Mouse (Mus musculus) frontal cortex, postnatal 14 days (tissue): ENCODE results near the gene Stk39.

Experiments
- DNase-seq, 2 experiments: peaks; one replicate each; pipeline ENCODE4 v3.0.0; 2022; ENCODE audit warnings: low spot score in 2 of 2

The Stk39 gene

DNA sequence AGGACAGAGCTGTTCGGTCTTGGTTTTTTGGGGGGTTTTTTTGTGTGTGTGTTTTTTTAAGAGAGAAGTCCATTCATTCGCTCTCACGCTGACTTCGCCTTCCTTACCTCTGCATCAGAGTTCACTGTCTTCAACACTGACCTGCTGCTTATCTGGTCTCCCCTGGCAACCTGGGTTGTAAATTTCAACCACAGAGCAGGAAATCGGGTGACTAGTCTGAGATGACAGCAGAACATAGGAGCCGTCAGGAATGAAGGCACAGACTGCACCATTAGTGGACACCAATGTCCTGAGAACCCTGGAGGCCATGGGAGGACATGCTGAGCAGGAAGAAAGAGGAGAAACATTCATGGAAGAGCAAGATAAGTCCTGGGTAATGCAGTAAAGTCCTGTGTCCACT is 51.1 kb downstream of the Stk39 start:
- no peak for DNase-seq

DNA sequence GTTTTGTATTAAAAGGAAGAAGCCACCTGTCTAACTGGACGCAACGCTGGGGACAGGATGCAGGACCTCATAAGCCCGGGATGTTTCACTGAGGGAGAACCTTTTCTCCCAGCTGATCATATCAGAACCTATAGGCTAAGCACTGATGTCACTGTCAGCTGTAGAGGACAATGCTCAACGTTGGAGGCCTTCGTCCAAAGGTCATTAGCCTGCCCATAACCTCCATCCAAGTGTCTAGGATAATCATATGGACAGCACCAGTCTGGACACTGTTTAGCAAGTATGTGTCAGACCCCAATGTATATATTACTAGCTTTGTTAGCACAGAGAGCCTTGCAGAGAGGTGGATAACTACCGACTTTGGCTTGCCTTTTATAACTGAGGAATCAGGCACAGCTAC is 51.8 kb downstream of the Stk39 start:
- no peak for DNase-seq

DNA sequence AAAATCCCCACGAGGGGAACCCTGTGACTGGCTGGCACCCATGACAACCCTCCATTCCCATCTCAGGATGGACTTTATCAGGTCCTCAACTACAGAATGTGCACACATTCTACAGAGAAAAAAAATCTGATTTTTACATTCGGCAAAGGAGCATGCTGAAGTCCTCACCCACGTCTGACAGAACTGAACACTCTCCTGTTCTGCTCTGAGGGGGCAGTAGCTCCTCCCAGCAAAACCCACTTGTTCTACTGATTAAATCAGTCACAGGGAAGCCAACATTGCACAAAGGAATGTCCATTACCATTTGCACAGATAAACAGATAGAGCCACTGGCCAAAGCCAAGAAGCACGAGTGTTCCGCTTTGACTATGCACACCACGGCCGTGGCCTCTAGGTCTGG is 52.3 kb downstream of the Stk39 start:
- no peak for DNase-seq

DNA sequence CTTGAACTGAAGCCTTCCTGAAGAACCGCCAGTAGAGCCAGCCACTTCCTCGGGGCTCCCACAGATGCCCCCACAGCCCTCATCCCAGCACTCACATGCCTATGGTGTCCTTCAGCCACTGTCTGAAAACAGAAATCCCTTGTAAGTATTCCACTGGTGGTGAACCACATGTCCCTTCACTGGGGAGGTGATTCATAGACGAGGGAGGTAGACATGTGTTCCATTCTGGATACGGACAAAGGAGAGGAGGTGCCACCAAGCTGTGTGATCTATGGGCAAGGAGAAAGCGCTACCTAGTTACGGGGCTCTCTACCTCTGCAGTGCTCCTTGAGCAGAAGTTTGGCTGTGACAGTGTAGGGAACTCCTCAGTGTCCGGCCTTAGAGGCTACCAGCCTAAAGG is 52.9 kb downstream of the Stk39 start:
- no peak for DNase-seq

DNA sequence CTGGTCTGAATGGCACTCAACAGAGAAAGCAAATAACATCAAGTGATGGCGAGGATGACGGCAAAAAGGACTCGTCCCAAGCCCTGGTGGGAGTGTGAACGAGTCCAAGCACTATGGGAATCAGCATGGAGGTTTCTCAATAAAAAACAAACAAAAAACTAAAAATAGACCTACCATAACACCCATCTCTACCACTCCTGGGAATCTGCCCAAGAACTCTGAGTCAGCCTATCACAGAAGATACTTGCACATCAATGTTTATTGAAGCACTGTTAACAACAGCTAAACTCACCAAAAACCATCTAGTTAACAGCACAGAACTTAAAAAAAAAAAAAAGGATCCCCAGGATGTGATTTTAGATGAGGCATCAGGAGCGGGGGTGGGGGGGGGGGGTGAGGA is 55.0 kb downstream of the Stk39 start:
- DNase-seq: no peak

DNA sequence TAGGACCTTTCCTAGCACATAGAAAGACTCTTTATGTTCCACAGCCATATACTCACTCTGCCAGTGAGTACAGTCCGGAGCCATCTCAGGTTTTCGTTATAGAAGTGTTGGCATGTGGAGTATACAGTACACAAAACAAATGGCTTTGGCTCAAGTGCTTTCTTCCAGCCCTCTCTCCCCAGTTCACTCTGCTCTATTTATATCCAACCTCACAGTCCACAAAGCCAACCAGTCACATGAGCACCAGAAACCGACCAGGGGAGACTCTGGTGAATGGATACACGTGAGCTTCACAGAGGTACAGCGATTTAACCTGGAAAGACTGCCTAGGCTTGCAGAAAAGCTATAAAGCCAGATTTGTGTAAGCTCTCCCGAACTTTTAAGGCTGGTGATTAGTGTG is 56.4 kb downstream of the Stk39 start:
- no peak for DNase-seq

DNA sequence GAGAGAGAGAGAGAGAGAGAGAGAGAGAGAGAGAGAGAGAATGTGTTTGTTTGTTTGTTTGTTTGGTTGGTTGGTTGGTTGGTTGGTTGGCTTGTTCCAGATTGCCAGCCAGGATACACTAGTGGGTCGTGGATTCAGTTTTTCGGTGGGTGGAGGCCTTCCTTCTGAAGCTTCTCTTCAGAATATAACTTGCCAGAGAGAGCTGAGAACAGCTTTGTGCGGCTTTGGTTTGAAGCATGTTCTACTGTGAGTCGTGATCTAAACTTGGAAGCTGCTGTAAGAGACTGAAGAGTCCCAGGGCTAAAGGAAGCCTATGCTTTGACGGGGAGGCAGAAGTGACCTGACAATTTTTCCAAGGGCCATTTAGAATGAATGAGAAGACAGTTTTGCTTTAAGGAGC is 59.9 kb downstream of the Stk39 start:
- no peak for DNase-seq

DNA sequence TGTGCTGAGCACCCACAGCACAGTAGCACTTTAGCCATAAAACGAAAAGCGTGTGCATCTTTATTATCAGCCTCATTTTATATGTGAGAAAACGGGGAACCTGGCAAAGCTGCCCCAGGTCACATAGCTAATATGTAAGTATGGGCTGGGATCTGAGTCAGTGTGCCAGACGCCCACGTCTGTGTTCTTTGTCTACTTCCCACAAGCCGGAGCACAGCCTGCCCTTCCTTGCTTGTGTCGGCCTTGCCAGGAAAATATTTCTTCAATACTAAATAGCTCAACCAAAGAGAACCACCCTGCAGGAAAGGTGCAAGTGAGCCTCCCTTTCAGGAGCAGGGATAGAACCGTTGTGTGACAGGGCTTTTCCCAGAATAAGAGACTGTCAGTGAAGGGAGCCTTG is 60.9 kb downstream of the Stk39 start:
- no peak for DNase-seq

DNA sequence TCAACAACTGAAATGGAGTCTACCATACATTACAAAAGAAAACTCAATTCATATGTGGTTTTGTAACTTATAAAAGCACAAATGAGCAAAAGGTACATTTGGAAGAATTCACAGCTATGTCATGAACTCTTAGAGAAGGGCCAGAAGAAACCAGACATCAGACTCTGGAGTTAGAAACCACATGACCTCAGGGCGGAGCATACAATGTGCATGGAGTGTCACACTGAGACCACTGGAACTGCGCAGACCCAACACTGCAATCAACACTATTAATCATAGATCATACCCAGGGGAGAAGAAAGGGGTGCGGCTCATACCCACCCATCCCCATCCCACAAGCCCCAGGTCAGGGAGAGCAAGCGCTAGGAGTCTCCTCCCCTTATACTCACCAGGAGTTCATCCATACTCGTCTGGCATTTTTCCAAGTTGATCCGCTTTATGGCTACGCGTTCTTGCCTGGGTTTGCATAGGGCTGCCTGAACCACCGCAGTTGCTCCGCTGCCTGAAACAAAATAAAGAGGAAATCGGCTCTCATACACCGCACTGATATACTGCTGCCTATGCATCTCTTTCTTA is 62.3 kb downstream of the Stk39 start:
- no peak for DNase-seq

DNA sequence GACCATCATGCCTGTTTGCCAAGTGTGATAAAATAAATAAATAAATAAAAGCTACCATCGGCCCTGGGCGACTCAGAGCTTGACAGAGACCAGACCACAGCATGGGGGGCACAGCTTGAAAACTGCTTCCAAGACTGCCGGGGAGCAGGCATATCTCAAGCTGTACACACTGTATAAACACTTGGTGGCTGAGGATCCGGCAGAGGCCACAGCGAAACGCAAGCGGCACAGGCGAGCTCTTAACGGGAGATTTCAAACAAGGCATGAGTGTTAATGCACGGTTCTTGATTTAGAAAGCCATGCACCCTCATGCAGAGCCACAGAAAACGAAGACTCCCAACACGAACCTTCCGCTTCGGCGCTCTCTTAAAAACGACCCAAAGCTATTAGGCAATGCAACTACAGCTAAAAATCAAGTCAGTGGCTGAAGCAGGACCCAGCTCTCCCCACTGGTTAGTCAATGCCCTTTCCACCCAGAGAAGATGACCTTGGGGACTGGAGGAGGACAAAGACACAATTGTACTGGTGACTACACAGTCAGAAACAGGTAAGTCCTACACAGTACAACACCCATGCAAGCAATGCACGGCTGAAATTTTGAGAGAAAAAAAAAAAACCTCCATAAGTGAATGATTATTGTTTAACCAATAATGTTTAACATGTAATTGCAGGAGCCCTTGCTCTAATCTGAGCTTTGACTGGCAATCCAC is 63.6 kb downstream of the Stk39 start:
- DNase-seq: no peak

DNA sequence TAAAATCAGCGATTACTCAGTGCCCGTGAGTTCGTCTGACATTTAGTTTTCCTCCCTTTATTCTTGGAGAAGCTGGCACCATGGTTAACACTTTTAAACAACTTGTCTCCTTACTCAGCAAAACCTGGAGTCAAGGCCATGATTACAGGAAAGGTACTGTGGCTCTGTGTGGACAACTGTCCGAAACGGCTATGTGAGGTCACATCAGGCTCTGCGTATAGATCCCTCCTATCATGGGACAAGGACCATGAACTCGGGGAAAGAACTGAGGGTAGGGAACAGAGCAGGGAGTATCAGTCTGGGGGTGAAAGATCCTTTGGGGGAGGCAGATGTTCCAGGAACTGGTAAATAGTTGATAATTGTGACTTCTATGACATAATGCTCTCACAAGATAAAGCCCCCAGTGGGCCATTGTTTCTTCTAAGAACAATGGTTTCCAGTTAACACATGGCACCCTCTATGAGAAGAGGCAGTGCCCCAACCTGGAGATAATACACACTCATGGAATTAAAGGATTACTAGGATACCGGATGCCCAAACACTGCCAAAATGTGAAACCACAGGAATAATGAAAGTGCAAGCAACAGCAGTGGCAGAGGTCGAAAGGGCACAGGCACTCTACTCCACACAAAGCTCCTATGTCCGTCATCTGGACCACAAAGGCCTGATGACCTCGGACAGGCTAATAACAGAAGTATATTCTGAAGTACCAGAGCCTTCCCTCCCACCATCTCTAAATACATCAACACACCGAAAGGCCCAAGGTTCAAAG is 64.7 kb downstream of the Stk39 start:
- no peak for DNase-seq

DNA sequence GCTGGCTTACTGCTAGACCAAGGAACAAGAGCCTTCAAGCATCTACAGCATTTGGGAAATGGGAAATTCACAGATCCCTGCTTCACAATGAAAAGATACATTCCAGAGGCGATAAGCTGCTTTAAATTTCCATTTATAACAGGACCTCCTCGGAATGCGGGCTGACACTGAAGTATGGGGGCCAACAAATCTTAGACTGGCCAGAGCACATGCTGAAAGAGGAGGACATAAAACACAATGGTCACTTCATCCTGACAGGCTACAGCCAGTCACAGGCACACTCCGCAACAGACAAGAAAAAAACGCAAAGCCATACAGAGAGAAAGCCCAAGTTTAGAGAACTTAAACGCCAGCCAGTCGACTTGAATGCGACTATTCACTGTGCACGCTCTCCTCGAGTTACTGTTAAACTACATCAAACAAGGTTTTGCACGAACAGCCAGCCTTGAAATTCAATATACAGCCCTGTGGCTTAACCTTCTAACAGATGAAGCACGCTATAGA is 65.4 kb downstream of the Stk39 start:
- DNase-seq: no peak

DNA sequence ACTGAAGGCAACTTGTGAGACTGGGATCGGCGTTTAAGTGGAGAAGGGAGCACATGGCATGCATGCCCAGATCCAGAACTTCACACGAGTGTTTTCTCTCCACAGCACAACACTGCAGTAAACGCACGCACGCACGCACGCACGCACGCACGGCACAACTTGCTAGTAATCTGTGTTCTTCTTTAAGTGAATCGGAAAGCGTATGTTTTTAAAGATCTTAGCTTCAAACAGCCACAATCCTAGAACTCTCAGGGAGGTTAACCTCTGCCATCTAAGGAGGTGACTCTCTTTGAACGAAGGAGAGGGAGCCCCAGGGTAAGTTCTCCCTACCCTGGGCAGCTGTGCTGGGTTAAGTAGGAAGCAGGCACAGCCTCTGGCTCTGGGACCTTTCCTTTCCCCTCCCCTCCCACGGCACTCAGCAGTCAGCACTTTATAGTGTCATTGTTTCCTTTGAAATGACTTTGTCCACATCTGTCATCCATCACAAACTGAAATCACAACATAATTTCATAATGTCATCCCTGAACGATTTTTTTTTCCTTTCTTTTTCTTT is 66.8 kb downstream of the Stk39 start:
- DNase-seq: no peak

DNA sequence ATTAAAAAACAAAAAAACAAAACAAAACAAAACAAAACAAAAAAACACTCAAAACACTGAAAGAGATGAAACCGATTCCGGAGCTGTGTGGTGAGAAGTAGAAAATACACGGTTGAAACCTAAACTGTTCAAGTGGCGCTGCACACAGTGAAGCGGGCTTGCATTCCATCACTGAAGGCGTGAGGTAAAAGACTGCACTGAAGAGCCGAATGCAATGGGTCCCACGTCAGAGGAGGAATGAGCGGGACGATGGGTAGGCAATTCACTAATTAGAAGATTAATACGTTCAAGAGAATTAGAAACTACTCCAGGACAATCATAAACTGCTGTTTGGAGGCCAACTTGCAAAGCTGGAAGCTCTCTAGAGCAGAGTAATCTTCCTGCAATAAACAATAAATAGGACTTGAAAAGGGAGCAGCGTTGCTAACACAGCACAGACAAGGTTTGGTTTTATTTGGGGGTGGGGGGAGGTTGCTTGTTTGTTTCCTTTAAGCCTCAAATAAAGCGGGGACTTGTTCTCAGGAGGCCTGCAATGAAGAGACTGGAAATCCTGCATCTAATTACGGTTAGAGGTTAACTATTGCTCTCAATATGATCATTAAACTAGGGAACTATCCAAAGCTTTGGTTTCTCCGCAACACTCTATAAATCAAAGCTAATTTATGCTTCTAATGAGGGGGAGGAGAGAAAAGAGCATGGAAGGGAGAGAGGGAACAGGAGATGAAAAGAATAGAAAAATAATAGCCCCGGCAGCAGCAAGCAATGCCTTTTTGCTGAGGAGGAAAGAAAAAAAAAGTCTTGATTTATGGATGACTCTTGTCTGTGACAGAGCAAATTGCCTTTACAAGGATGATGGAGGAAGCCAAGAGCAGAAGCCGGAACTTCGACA is 67.5 kb downstream of the Stk39 start:
- DNase-seq: no peak

DNA sequence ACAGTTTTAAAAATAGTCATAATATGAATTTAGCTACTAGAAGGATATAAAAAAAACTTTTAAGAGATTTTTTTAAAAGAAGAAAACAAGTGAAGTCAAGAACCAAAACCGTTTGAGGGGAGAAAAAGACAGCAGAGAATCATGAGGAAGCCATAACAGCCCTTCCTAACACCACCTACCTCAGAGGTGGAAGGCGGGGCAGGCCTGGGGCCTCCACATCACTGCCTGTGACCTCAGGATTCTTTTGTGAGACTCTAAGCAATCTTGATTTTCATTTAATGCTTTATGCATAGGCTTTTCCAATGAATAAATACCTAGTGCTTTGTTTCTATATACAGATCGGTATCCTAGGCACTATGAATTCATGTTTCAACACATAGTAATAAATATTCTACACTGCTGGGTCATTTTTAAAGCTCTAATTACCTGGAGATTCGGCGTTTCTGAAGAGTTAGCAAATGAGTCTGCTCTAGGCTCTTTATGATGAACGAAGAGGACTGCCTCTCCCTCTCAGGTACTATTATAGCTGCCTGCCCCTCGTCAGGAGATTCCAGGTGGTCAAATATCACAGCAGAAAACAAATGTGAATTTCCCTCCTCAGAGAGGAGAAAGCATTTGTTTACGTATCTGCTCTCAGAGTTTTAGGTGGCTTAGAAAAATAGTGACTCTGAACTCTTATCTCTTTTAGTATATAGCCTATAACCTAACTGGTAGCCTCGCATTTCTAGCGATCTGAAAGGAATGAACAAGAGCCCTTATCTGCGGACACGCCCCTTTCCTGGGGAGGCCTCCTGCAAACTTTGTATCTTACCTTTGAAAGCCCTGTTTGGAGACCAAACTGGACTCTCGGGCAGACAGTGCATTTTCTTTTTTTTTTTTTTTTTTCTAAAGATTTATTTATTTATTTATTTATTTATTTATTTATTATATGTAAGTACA is 78.2 kb downstream of the Stk39 start:
- no peak for DNase-seq

DNA sequence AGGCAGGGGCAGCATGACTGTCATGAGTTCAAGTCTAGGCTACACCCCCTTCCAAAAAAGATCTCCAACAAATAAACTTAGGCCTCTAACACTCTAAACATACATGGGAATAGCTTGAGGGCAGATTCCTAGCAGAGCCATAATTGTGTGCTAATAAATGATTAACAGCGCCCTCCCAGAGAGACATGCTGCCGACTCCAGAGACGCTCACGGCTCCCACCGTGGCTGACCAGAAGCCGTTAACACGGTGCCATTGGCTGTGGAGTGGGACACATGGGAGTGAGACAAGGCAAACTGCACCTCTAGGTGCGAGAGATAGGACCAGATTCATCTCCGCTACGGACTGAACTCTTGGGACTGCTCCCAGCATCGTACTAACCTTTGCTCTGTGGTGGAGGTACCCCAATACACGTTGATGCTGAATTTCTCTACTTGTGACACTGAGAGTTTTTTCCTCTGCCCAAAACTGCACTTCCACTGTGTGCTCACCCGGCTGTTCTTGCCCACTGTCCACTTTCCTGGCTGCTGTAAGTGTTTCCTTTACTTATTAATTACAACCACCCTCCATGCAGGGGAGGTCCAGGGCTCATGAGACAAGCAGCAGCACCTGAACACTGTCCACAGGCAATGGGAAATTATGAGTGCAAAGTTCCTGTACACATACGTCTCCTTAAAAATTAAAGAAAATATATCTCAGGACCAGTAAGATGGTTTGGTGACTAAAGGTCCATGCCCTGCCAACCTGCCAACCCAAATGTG is 84.1 kb downstream of the Stk39 start:
- DNase-seq: no peak

DNA sequence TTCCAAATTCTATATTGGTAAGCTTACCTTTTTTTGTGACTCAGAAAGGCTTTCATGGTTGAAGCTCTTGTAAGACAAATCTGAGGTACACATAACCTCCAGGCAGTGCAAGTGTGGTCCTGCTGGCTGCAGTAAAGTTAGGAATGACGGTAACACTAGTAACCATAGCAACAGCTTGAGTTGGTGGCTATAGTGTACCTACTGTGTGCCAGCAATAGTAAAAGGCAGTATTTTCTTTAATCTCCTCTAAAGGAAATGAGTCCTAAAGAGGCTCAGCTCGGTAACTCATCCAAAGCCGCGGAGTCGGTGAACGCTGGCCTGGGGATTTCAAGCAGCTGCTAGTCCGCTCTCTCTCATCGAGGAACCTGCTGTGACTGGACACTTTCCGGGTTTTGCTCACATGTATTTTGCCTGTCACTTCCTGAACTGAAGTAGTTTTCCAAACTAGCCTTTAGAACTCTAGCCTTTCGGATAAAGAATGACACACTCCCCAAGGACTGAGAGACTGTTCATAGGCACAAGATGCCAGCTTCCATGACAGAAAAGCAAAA is 85.7 kb downstream of the Stk39 start:
- DNase-seq: no peak

DNA sequence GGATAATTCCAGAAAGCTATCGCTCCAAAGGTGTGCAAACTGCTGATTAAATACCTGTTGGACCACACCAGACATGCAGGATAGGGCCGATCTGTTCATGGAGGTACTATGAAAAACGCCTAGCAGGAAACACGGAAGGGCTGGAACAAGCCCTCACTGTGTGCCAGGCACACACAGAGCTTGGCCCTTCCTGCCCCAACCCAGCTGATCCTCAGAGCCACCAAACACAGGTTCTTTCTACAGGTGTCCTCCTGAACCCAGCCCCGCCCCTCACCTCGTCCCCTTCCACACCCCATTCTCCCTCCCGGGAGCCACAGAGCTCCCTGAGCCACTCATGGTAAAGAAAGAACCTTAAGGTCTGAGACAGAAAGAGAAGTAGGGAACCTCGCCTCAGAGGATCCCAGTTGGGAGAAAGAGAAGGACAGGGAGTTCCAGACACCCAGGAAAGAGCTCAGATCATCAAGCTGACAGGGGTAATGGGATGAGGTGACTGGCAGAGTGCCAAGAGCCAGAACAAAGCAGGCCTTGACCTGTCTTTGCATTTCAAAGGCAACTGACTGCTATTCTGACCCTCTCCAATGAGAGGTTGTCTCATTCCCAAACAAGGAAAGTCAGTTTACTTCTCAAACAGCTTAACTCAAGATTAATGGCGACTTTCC is 86.3 kb downstream of the Stk39 start:
- no peak for DNase-seq

DNA sequence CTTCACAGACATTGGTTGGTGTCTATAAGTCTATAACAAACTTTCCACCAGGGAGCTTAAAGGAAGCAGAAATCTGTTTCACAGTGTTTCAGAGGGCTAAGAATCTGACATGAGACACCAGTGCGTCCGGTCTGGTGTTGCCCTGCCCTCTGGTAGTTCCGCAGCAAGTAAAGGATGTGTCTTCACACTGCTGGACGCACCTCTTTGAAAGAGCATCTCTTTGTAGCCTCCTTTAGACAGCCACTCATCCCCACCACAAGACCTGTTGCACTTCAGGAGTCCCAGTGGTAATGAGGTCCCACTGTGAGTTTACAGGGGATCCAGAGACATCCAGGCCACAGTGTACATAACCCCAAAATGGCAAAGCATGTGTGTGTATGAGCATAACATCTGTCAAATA is 88.1 kb downstream of the Stk39 start:
- no peak for DNase-seq
